Mouse (Mus musculus): ENCODE measurements around the gene Gm3448.

GRCm38 (mm10) chr17:14959979-14960378, 81.4 kb downstream of the Gm3448 start:
- no peak for TF ChIP-seq CTCF (conservative IDR thresholded peaks at IDR 0.05 in 1 of 2, IDR thresholded peaks at IDR 0.05 in 1 of 2; ENCODE audit: low read depth in 2 of 2, low read length in 2 of 2)
- peak; percentile 91 for TF ChIP-seq SIN3A (IDR thresholded peaks at IDR 0.05; ENCODE audit: low read length)
- TF ChIP-seq USF2 (conservative IDR thresholded peaks at IDR 0.05; ENCODE audit: low read depth, low read length) = no peak
- peak; percentile 87 for TF ChIP-seq MXI1 (IDR thresholded peaks at IDR 0.05; ENCODE audit: low read depth, low read length)
- TF ChIP-seq GABPA (IDR thresholded peaks at IDR 0.05; ENCODE audit: insufficient replicate concordance, low read depth, low read length) = no peak
- TF ChIP-seq JUND (conservative IDR thresholded peaks at IDR 0.05; ENCODE audit: low read depth, low read length) = no peak
- TF ChIP-seq MEF2A (IDR thresholded peaks at IDR 0.05; ENCODE audit: borderline replicate concordance, low read depth, low read length) = no peak; the same call in 1 of the 2 replicates
- TF ChIP-seq NELFE (IDR thresholded peaks at IDR 0.05; ENCODE audit: low read depth, low read length) = no peak
- TF ChIP-seq MAX (IDR thresholded peaks at IDR 0.05; ENCODE audit: low read length) = peak; percentile 63; the same call in 1 of the 2 replicates
- no peak for TF ChIP-seq CHD2 (IDR thresholded peaks at IDR 0.05; ENCODE audit: low read length)
